Mouse (Mus musculus) heart, postnatal 0 days (tissue): ENCODE results near the gene Kdelr2.

Experiments used
- CTCF ChIP-seq: IDR thresholded peaks from 2 replicates; pipeline ENCODE4 v1.5.1; 2016; ENCODE audit warnings: antibody characterized with exemption, control low read depth, low read depth
- EP300 ChIP-seq: IDR thresholded peaks from 2 replicates; pipeline ENCODE4 v1.6.1; 2016; ENCODE audit warnings: antibody characterized with exemption, low read depth

- TF ChIP-seq CTCF (no peak), EP300 (no peak; the same call in 1 of the 2 replicates)
Observed at GRCm38 (mm10) chr5:143403221-143404147, at the start of gene Kdelr2.
